Mouse (Mus musculus) CH12.LX (cell line): Measurements from ENCODE around the gene Snrpd3. TPM values are rescaled to one million over a fixed set of nuclear protein-coding genes. Genes with fewer than 3 reads are reported as not detected.

Source experiments
- DNase-seq: peaks from one replicate; pipeline ENCODE4 v3.0.0-alpha.2; 2013; ENCODE audit errors: extremely low read depth
- H3K27ac ChIP-seq: 2 replicates; pipeline ENCODE4 v1.5.1; 2012; ENCODE audit warnings: low read depth, mild to moderate bottlenecking, control low read depth, moderate library complexity; ENCODE audit not compliant: insufficient read depth
- H3K27me3 ChIP-seq: replicated peaks from 2 replicates; pipeline ENCODE3; 2012; ENCODE audit warnings: inconsistent platforms
- H3K36me3 ChIP-seq, 2 experiments: replicated peaks in 1 of 2; 2 replicates each; pipeline versions ENCODE3 to v1.6.1; 2012; ENCODE audit warnings: inconsistent platforms in 1 of 2, low read length in 1 of 2, mild to moderate bottlenecking in 1 of 2, mixed read lengths in 1 of 2, moderate library complexity in 1 of 2; ENCODE audit not compliant: control insufficient read depth in 1 of 2, insufficient read depth in 1 of 2
- H3K4me1 ChIP-seq, 2 experiments: 2 replicates each; pipeline ENCODE4 v1.6.1; 2012; ENCODE audit warnings: inconsistent platforms in 1 of 2, moderate library complexity in 1 of 2; ENCODE audit not compliant: insufficient read depth in 2 of 2, control insufficient read depth in 1 of 2
- H3K4me2 ChIP-seq: 2 replicates; pipeline ENCODE4 v1.6.1; 2012; ENCODE audit warnings: low read depth, mild to moderate bottlenecking, control low read depth; ENCODE audit not compliant: poor library complexity, insufficient read depth, severe bottlenecking
- H3K4me3 ChIP-seq, 3 experiments: fragments of 150-350 bp in 1 of 3; sonication (generic) in 1 of 3; replicated peaks in 1 of 3; 2 replicates each; pipeline versions ENCODE3 to v1.5.1; 2011 to 2012; ENCODE audit warnings: low read depth in 2 of 3, low read length in 2 of 3, mild to moderate bottlenecking in 2 of 3, moderate library complexity in 2 of 3, control low read depth in 1 of 3, improper control_type of control experiment in 1 of 3, inconsistent platforms in 1 of 3, mixed read lengths in 1 of 3; ENCODE audit not compliant: poor library complexity in 1 of 3
- H3K79me2 ChIP-seq: replicated peaks from 2 replicates; pipeline ENCODE4 v1.6.1; 2012; ENCODE audit warnings: mild to moderate bottlenecking, moderate library complexity; ENCODE audit not compliant: control insufficient read depth, poor library complexity, insufficient read depth, severe bottlenecking; ENCODE audit errors: extremely low read depth
- H3K9ac ChIP-seq: 2 replicates; pipeline ENCODE4 v1.6.1; 2012; ENCODE audit warnings: low read depth, mild to moderate bottlenecking, control low read depth, moderate library complexity; ENCODE audit not compliant: insufficient read depth
- H3K9me3 ChIP-seq: replicated peaks from 2 replicates; pipeline ENCODE3; 2012; ENCODE audit warnings: low read length, inconsistent platforms, mixed read lengths
- E2F4 ChIP-seq: IDR thresholded peaks from 2 replicates; pipeline ENCODE4 v1.6.1; 2011; ENCODE audit warnings: low read depth, low read length, improper control_type of control experiment; ENCODE audit not compliant: insufficient replicate concordance
- ELF1 ChIP-seq: IDR thresholded peaks from 2 replicates; pipeline ENCODE4 v1.6.1; 2014; ENCODE audit warnings: low read depth, mild to moderate bottlenecking, inconsistent platforms, low read length, improper control_type of control experiment
- EP300 ChIP-seq: IDR thresholded peaks from 2 replicates; pipeline ENCODE4 v1.6.1; 2011; ENCODE audit warnings: low read length, improper control_type of control experiment
- ETS1 ChIP-seq: conservative IDR thresholded peaks from 2 replicates; pipeline ENCODE4 v1.6.1; 2012; ENCODE audit warnings: low read depth, mild to moderate bottlenecking, inconsistent platforms, low read length, improper control_type of control experiment, moderate library complexity
- IRF4 ChIP-seq: IDR thresholded peaks from 2 replicates; pipeline ENCODE4 v1.6.1; 2014; ENCODE audit warnings: low read depth, mild to moderate bottlenecking, inconsistent platforms, low read length, improper control_type of control experiment
- MAZ ChIP-seq: IDR thresholded peaks from 2 replicates; pipeline ENCODE4 v1.6.1; 2012; ENCODE audit warnings: low read depth, mild to moderate bottlenecking, inconsistent platforms, low read length, improper control_type of control experiment, moderate library complexity
- MXI1 ChIP-seq: IDR thresholded peaks from 2 replicates; pipeline ENCODE4 v1.6.1; 2011; ENCODE audit warnings: mild to moderate bottlenecking, low read depth, low read length, improper control_type of control experiment
- NELFE ChIP-seq: IDR thresholded peaks from 2 replicates; pipeline ENCODE4 v1.6.1; 2011; ENCODE audit warnings: low read depth, low read length, improper control_type of control experiment
- NRF1 ChIP-seq: IDR thresholded peaks from 2 replicates; pipeline ENCODE4 v1.6.1; 2014; ENCODE audit warnings: low read depth, mild to moderate bottlenecking, inconsistent platforms, low read length, improper control_type of control experiment, moderate library complexity
- POLR2A ChIP-seq: IDR thresholded peaks from 2 replicates; pipeline ENCODE4 v1.6.1; 2011; ENCODE audit warnings: low read depth, mild to moderate bottlenecking, improper control_type of control experiment, low read length
- SIN3A ChIP-seq: IDR thresholded peaks from 2 replicates; pipeline ENCODE4 v1.6.1; 2012; ENCODE audit warnings: low read length, improper control_type of control experiment, inconsistent platforms
- SMC3 ChIP-seq: IDR thresholded peaks from 2 replicates; pipeline ENCODE4 v1.6.1; 2011; ENCODE audit warnings: low read depth, low read length, improper control_type of control experiment
- TCF12 ChIP-seq: IDR thresholded peaks from 2 replicates; pipeline ENCODE4 v1.6.1; 2014; ENCODE audit warnings: low read depth, mild to moderate bottlenecking, inconsistent platforms, low read length, improper control_type of control experiment
- UBTF ChIP-seq: IDR thresholded peaks from 2 replicates; pipeline ENCODE4 v1.6.1; 2012; ENCODE audit warnings: low read depth, mild to moderate bottlenecking, inconsistent platforms, low read length, improper control_type of control experiment, moderate library complexity
- USF1 ChIP-seq: IDR thresholded peaks from 2 replicates; pipeline ENCODE4 v1.6.1; 2014; ENCODE audit warnings: low read depth, mild to moderate bottlenecking, inconsistent platforms, low read length, improper control_type of control experiment
- ZKSCAN1 ChIP-seq: IDR thresholded peaks from 2 replicates; pipeline ENCODE4 v1.6.1; 2012; ENCODE audit warnings: low read depth, inconsistent platforms, low read length, improper control_type of control experiment, borderline replicate concordance
- ZNF384 ChIP-seq: IDR thresholded peaks from 2 replicates; pipeline ENCODE4 v1.6.1; 2012; ENCODE audit warnings: low read depth, low read length, improper control_type of control experiment, inconsistent platforms
- dilution Hi-C: fragments of 300-500 bp; cut with MboI; formaldehyde crosslinking; loops from 2 replicates; pipeline ENCODE4 v1.14.3; 2020; ENCODE audit warnings: low sequenced_read_pairs; ENCODE audit not compliant: extremely low pct_unique_long_range_greater_than_20kb, extremely low pct_ligation_motif_present
- in situ Hi-C: fragments of 300-500 bp; cut with MboI; formaldehyde crosslinking; loops from 3 replicates; pipeline ENCODE4 v1.14.3; 2019; ENCODE audit warnings: low sequenced_read_pairs, low pct_ligation_motif_present, low pct_unique_long_range_greater_than_20kb, mixed read lengths
- polyA plus RNA-seq: library from polyadenylated mRNA; unstranded; fragments of >175 nt; gene quantifications from 2 replicates; pipeline ENCODE4 v1.2.1, GENCODE M21; 2012; ENCODE audit warnings: low read depth; ENCODE audit not compliant: insufficient read length
- total RNA-seq, 2 experiments: library from RNA; depleted of rRNA; stranded (reverse); fragments of 300-350 nt in 1 of 2; fragments of >200 nt in 1 of 2; gene quantifications; 2 replicates each; pipeline ENCODE4 v1.2.3; 2012 to 2014

Snrpd3 gene
- total RNA-seq (2012; rRNA removed), result 101 and 119 TPM in 2 replicates
- 44.6 and 57.8 TPM in 2 replicates for total RNA-seq (2014; rRNA removed)
- polyA plus RNA-seq, result 554 and 595 TPM in 2 replicates

DNA sequence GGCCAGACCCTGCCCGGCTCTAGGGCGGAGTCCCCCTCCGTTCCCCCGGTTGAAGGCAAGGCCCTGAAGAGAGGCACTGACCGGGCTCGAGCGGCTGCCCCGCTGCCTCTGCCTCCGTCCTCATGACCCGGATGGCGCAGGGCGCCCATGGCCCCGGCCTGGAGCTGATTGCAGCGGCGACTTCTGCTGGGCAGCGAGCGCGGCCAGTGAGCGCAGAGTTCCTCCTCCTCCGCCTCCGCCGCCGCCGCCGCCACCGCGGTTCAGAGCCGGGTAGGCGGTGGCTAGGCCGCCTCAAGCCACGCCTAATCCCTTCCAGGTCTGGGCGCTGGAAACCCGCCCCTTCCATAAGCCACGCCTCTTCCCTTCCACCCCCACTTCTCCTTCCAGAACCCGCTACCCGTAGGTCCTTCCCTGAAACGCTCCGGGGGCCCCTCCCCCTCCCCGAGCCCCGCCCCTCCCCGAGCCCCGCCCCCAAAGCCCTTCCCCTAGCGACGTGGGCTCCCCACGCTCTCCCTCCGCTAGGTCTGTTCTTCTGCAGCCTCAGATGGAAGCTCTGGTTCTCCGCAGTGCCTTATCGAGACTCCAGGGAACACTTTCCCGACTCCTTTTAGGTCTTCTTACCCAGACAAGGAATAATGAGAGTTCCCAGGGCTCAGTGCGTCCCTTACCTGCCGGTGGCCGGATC is at the start of gene Snrpd3:
Snrpd3 (plus strand) TSS at position 479 of the 685 bp plus-strand sequence.
- H3K27me3 ChIP-seq, result no peaks in the 10 kb centered on the region
- in situ Hi-C loops, result no loop called here
- no peak for TF ChIP-seq ZNF384
- peak; percentile 29; the same call in 1 of the 2 replicates for TF ChIP-seq TCF12
- TF ChIP-seq POLR2A, result peak; percentile 48; the same call in 1 of the 2 replicates
- TF ChIP-seq SIN3A, result peak; percentile 6; the same call in 1 of the 2 replicates
- no peak for TF ChIP-seq SMC3
- TF ChIP-seq ETS1, result no peak
- no peak for TF ChIP-seq E2F4
- TF ChIP-seq NRF1, result peak; percentile 39; the same call in 1 of the 2 replicates
- TF ChIP-seq UBTF, result no peak; the same call in 1 of the 2 replicates
- TF ChIP-seq EP300, result no peak
- TF ChIP-seq ELF1, result no peak
- TF ChIP-seq NELFE, result peak; percentile 64; the same call in 1 of the 2 replicates
- no peak for TF ChIP-seq USF1
- TF ChIP-seq ZKSCAN1, result no peak
- no peak for TF ChIP-seq MAZ
- TF ChIP-seq IRF4, result no peak; the same call in 1 of the 2 replicates
- no peak for TF ChIP-seq MXI1
- H3K9me3 ChIP-seq, result no peaks in the 10 kb centered on the region
- peak within 1 kb of the TSS; percentile 94 for H3K9ac ChIP-seq
- H3K4me3 ChIP-seq, result peak within 1 kb of the TSS; percentile 82 to 98 (median 94)
- H3K36me3 ChIP-seq, result peaks cover 19 to 45% of the 10 kb centered on the region in 2 experiments
- peaks cover 44% of the 10 kb centered on the region for H3K79me2 ChIP-seq
- DNase-seq, result peak; percentile 97
- peaks cover 19 to 79% of the 10 kb centered on the region in 2 experiments for H3K4me1 ChIP-seq
- H3K4me2 ChIP-seq, result peak within 1 kb of the TSS; percentile 97
- peak within 1 kb of the TSS; percentile 74 for H3K27ac ChIP-seq
- dilution Hi-C loops, result no loop called here

DNA sequence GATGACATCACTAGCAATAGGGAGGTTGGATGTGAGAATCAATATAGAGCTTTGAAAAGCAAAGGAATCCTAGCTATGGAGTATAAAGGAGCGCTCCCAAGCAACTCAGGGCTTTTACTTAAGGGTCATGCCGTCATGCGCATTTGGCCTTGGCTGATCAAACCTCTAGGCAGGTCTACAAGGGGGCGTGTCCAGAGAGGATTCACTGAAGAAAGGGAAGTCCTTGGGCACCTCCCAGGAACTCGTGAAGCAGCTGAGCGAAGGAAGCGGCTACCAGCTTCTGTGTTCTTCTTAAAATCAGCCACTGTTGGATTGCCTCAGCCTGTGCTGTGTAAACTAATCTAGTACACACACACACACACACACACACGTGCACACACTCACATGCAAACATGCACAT is 43.9 kb upstream of the Snrpd3 start:
- no peaks in the 10 kb centered on the region for H3K9me3 ChIP-seq
- H3K36me3 ChIP-seq, result no peaks in the 10 kb centered on the region
- no peak overlapping the region for H3K27ac ChIP-seq
- TF ChIP-seq SIN3A, result no peak
- H3K4me2 ChIP-seq, result no peak overlapping the region
- H3K9ac ChIP-seq, result no peak overlapping the region
- DNase-seq, result no peak
- no peaks in the 10 kb centered on the region for H3K79me2 ChIP-seq
- dilution Hi-C loops (no loop called here), in situ Hi-C loops (no loop called here)
- no peaks in the 10 kb centered on the region for H3K27me3 ChIP-seq
- no peak overlapping the region for H3K4me3 ChIP-seq
- peaks cover 7 to 30% of the 10 kb centered on the region in 2 experiments for H3K4me1 ChIP-seq
